Mouse (Mus musculus) lung, embryonic 14.5 days (tissue): Measurements from ENCODE around the gene Cdk5r1. TPM values are rescaled to one million over a fixed set of nuclear protein-coding genes. Genes with fewer than 3 reads are reported as not detected.
A peak's percentile ranks its signal among the peaks of the same experiment; 100 is the strongest.

Experiments
- ATAC-seq: fragments of 200-750 bp; cut with Nextera tagmentation; 2 replicates; pipeline ENCODE4 v1.8.0; 2017; ENCODE audit warnings: mild to moderate bottlenecking, moderate TSS enrichment, moderate library complexity; ENCODE audit not compliant: insufficient read depth
- DNase-seq: peaks from one replicate; pipeline ENCODE4 v3.0.0-alpha.2; 2015
- H3K27ac ChIP-seq: fragments of 300-500 bp; sonication (generic); 2 replicates; pipeline ENCODE4 v1.5.1; 2014; ENCODE audit warnings: low read depth, mild to moderate bottlenecking, moderate library complexity
- H3K27me3 ChIP-seq: fragments of 300-500 bp; sonication (generic); 2 replicates; pipeline ENCODE4 v1.6.1; 2014; ENCODE audit warnings: low read length, control low read depth; ENCODE audit not compliant: insufficient read depth
- H3K36me3 ChIP-seq: fragments of 300-500 bp; sonication (generic); 2 replicates; pipeline ENCODE4 v1.6.1; 2014; ENCODE audit warnings: control low read depth; ENCODE audit not compliant: insufficient read depth
- H3K4me1 ChIP-seq: fragments of 300-500 bp; sonication (generic); 2 replicates; pipeline ENCODE4 v1.6.1; 2014; ENCODE audit warnings: antibody characterized with exemption, control low read depth; ENCODE audit not compliant: insufficient read depth
- H3K4me2 ChIP-seq: fragments of 300-500 bp; sonication (generic); 2 replicates; pipeline ENCODE4 v1.6.1; 2014; ENCODE audit warnings: mild to moderate bottlenecking
- H3K4me3 ChIP-seq: fragments of 300-500 bp; sonication (generic); 2 replicates; pipeline ENCODE4 v1.5.1; 2014; ENCODE audit warnings: low read depth, low read length
- H3K9ac ChIP-seq: fragments of 300-500 bp; sonication (generic); 2 replicates; pipeline ENCODE4 v1.6.1; 2014
- H3K9me3 ChIP-seq: fragments of 300-500 bp; sonication (generic); 2 replicates; pipeline ENCODE4 v1.6.1; 2016; ENCODE audit warnings: low read depth, low read length, control low read depth
- CTCF ChIP-seq: IDR thresholded peaks from 2 replicates; pipeline ENCODE4 v1.5.1; 2016; ENCODE audit warnings: antibody characterized with exemption, low read depth
- WGBS: fragments of 180-500 bp; shearing (Covaris S2); extraction: QIAGEN DNeasy Blood & Tissue Kit; methylation state at CpG from one replicate; pipeline ENCODE4 v1.1.7; 2014; 5-methylcytosine and 5-hydroxymethylcytosine counted together
- polyA plus RNA-seq: library from polyadenylated mRNA; unstranded; fragments of >200 nt; fragmentation: Nextera tagmentation; extraction: Ambion mirVana; gene quantifications from 2 replicates; pipeline ENCODE4 v1.2.1, GENCODE M21; 2014

The Cdk5r1 gene
- polyA plus RNA-seq, 1 experiment from 2014 or later: 0.96 TPM

DNA sequence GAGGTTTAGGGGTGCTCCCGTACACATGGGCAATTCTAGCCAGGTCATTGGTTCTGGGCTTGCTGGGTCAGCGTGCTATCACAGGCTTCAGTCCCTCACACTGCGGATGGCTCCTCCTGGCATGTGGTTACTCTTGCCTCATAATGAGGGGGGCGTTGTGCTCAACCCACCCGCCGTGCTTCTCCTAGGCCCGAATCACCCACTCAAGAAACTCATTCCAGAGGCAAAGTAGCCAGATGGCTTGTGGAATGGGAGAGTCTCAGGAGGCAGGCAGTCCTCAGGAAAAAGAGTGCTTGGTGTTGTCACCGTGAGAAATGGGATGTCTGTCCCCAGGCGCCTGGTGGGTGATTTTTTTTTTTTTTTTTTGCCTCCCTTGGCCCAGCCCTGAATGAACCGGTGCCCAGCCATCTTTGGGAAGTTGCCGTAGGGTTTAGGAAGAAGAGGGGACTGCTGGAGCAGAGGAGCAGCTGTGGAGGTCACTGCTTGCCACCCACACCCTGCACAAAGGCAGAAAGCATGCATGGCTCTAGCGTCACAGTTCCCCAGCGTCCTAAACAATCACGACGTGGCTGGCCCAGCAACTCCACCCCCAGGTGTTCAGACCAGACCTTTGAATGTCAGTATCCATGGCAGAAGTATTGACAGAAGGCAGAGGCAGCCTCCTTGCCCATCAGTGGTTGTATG lies 11.2 kb downstream of the Cdk5r1 start:
- Histone ChIP-seq H3K4me2 (no peak overlapping the region), H3K27me3 (no peaks in the 10 kb centered on the region), H3K4me3 (no peak overlapping the region), H3K9me3 (no peaks in the 10 kb centered on the region), H3K36me3 (no peaks in the 10 kb centered on the region), H3K9ac (no peak overlapping the region), H3K4me1 (peaks cover 12% of the 10 kb centered on the region; the same call in 1 of the 2 replicates), H3K27ac (no peak overlapping the region)
- ATAC-seq (0 out of 2 replicates have a peak, but pooled peaks have one; percentile 9), DNase-seq (no peak)
- TF ChIP-seq CTCF: no peak
- WGBS: 62% methylated on average over 15 of the region's 15 CpGs

DNA sequence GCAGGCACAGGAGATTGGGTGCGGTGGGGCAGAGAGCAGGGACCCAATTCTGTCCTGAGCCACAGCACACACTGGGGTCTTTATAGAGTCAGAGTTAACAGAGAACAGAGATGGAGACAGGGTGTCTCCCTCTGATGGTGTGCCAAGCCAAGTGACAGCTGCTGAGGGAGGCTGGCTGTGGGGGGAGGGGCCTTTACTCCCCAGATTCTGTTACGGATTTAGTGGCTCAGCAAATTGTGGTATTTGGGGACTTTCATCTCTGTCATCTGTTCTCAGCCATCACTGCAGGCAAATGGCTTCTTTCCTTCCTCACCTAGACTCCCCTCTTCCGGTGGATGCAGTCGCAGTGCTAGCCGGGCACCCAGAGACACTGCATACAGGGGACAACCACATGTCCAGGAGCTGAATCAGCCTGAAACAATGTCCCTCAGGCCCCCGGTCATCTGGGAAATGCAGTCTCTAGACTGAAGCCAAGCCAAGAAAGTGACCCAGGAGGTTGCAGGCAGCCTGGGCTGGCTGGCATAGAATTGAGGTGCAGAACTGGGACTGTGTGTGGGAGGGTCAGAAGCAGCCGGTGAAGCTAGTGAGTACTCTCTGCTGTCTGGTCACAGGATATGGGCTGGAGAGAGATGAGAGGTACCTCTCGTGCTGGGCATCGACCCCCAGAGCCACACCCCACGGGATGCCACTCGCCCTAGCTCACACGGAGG lies 12.5 kb downstream of the Cdk5r1 start:
- Histone ChIP-seq H3K9ac (no peak overlapping the region), H3K4me2 (no peak overlapping the region), H3K4me3 (no peak overlapping the region), H3K27ac (peak overlapping the region; percentile 21; the same call in 1 of the 2 replicates), H3K4me1 (peaks cover 12% of the 10 kb centered on the region; the same call in 1 of the 2 replicates), H3K27me3 (no peaks in the 10 kb centered on the region), H3K36me3 (no peaks in the 10 kb centered on the region), H3K9me3 (no peaks in the 10 kb centered on the region)
- DNase-seq (peak; percentile 74), ATAC-seq (peak; percentile 47; the same call in 1 of the 2 replicates)
- no peak for TF ChIP-seq CTCF
- 32% methylated on average over 12 of the region's 12 CpGs for WGBS

DNA sequence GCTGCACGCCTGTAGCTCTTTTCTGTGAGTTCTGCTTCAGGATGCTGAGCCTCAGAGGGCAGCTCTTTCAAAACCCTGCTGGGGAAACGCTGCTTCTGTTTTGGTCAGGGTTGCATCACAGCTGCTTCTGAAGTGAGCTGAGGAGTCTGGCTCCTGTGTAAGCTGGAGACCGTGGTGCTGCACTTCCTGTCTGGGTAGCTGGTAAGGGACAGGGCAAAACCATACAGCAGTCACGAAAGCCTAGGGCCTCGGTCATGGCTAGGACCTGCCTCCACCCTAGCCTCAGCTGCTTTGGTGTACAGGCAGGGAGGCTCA lies 13.0 kb downstream of the Cdk5r1 start:
- no peak overlapping the region for H3K4me2 ChIP-seq
- H3K27ac ChIP-seq: peak overlapping the region; percentile 21; the same call in 1 of the 2 replicates
- WGBS: 29% methylated on average over 5 of the region's 5 CpGs
- peak; percentile 62 for DNase-seq
- H3K9me3 ChIP-seq: no peaks in the 10 kb centered on the region
- no peak overlapping the region for H3K4me3 ChIP-seq
- H3K4me1 ChIP-seq: peaks cover 12% of the 10 kb centered on the region; the same call in 1 of the 2 replicates
- no peak for TF ChIP-seq CTCF
- no peak overlapping the region for H3K9ac ChIP-seq
- no peaks in the 10 kb centered on the region for H3K36me3 ChIP-seq
- H3K27me3 ChIP-seq: no peaks in the 10 kb centered on the region
- peak; percentile 25; the same call in 1 of the 2 replicates for ATAC-seq

DNA sequence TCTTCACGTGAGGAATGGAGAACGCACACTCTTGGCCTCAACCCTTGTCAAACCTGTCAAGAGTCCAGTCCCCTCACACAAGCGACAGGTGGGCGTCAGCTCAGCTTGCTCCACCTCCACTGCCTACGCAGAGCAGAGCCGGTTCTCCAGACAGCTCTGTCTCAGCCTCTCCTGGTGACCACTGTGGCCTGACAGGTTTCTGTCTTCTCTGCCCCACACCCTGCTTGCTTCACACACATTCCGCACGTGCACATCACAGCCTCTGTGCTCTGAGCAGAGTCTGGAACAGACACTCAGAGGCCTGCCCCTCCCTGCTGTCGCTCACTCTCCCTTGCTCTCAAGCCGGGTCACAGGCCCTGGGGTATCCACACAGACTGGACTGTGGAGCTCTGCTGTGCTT lies 14.0 kb downstream of the Cdk5r1 start:
- no peaks in the 10 kb centered on the region for H3K27me3 ChIP-seq
- H3K4me1 ChIP-seq: peaks cover 12% of the 10 kb centered on the region; the same call in 1 of the 2 replicates
- no peak overlapping the region for H3K4me2 ChIP-seq
- no peak overlapping the region for H3K4me3 ChIP-seq
- ATAC-seq (peak; percentile 35; the same call in 1 of the 2 replicates), DNase-seq (no peak)
- H3K9me3 ChIP-seq: no peaks in the 10 kb centered on the region
- 67% methylated on average over 10 of the region's 10 CpGs for WGBS
- H3K27ac ChIP-seq: no peak overlapping the region
- H3K36me3 ChIP-seq: no peaks in the 10 kb centered on the region
- no peak overlapping the region for H3K9ac ChIP-seq
- no peak for TF ChIP-seq CTCF

DNA sequence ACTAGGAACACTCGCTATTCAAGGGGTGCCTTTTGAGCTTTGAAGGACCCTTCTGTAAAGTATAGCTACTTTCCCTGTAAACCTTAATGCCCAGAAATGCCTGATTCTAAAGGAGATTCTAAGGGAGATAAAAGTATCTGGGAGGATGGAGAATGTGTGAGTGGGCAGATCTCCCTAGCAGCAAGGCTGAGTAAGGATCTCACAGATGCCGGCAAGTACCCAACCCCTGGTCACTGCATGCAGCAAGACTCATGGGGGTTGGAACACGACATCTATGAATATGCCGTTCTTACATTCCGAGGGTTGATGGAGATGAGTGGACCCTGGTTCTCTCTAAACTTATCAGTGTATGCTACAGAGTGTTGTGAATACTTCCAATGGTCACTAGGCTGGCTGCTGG lies 16.4 kb downstream of the Cdk5r1 start:
- H3K27ac ChIP-seq: no peak overlapping the region
- H3K4me1 ChIP-seq: peaks cover 12% of the 10 kb centered on the region; the same call in 1 of the 2 replicates
- ATAC-seq: no peak
- H3K9ac ChIP-seq: no peak overlapping the region
- no peak overlapping the region for H3K4me2 ChIP-seq
- H3K4me3 ChIP-seq: no peak overlapping the region
- no peaks in the 10 kb centered on the region for H3K27me3 ChIP-seq
- no peaks in the 10 kb centered on the region for H3K9me3 ChIP-seq
- DNase-seq: no peak
- 85% methylated on average over 5 of the region's 5 CpGs for WGBS
- H3K36me3 ChIP-seq: no peaks in the 10 kb centered on the region
- TF ChIP-seq CTCF: no peak

DNA sequence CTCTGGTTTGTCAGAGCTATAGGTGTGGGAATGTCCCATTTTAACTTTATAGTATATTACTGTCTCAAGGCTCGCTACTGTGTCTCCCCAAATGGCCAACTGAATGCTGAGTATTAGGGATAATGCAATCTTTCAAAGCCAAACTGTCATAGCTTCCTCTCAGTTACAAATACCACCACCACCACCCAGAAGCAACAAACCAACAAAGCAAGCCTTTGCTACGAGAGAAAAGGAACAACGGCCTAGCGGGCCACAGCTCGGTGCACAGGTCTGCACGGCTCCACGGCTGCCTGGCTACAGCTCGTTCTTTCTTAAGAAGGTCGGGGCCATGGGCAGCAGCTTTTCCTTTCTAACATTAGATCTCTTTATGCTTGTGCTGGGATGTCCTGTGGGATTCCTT lies 18.0 kb downstream of the Cdk5r1 start:
- Histone ChIP-seq H3K4me2 (no peak overlapping the region), H3K36me3 (no peaks in the 10 kb centered on the region)
- no peak for ATAC-seq

DNA sequence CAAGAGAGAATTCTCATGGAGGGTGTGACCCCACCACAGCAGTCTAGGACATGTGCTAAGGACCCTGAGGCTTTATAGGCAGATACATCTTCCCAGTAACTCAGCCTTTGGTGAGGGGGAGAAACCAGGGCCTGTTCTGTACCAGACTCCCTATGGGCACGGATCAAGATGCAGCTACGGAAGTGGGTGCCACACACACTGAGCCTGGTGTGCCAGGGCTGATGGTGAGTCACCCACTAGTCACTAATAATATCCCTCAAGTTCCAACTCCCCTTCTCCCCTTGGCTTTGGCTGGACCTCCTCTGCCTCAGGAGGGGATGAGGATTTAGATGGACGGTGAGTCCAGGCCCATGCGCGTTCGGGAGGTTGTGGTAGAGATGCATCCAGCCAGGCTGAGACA lies 19.1 kb downstream of the Cdk5r1 start:
- DNase-seq (no peak), ATAC-seq (no peak)
- TF ChIP-seq CTCF: no peak
- H3K4me3 ChIP-seq: no peak overlapping the region
- H3K4me1 ChIP-seq: 0 out of 2 replicates have a peak, but pooled peaks cover 6% of the 10 kb centered on the region
- H3K27me3 ChIP-seq: no peaks in the 10 kb centered on the region
- no peaks in the 10 kb centered on the region for H3K9me3 ChIP-seq
- H3K4me2 ChIP-seq: no peak overlapping the region
- H3K27ac ChIP-seq: no peak overlapping the region
- no peaks in the 10 kb centered on the region for H3K36me3 ChIP-seq
- 88% methylated on average over 6 of the region's 6 CpGs for WGBS
- no peak overlapping the region for H3K9ac ChIP-seq

More for the DNA sequence above, 18.0 kb downstream of the Cdk5r1 start:
- Histone ChIP-seq H3K4me3 (no peak overlapping the region), H3K27ac (no peak overlapping the region), H3K9me3 (no peaks in the 10 kb centered on the region), H3K9ac (no peak overlapping the region), H3K27me3 (no peaks in the 10 kb centered on the region), H3K4me1 (0 out of 2 replicates have a peak, but pooled peaks cover 6% of the 10 kb centered on the region)
- no peak for TF ChIP-seq CTCF
- WGBS: 81% methylated on average over 9 of the region's 9 CpGs
- no peak for DNase-seq
